Mouse (Mus musculus) forebrain, embryonic 11.5 days (tissue): ENCODE measurements around the gene Ntrk1. TPM values are rescaled to one million over a fixed set of nuclear protein-coding genes. Genes with fewer than 3 reads are reported as not detected.
"Not testable (repeated sequence)": the region's sequence is repeated elsewhere in the genome, so short reads cannot be mapped to it uniquely, and the experiment has no call there.

Experiments used
- ATAC-seq: fragments of 200-750 bp; cut with Nextera tagmentation; replicated peaks from 2 replicates; pipeline ENCODE4 v1.8.0; 2017; ENCODE audit warnings: moderate TSS enrichment; ENCODE audit not compliant: low FRiP score
- DNase-seq: peaks from one replicate; pipeline ENCODE4 v3.0.0-alpha.2; 2017; ENCODE audit warnings: low spot score
- H3K27ac ChIP-seq: fragments of 300-500 bp; sonication (generic); 2 replicates; pipeline ENCODE4 v1.5.1; 2014; ENCODE audit warnings: low read depth, low read length
- H3K27me3 ChIP-seq: fragments of 300-500 bp; sonication (generic); 2 replicates; pipeline ENCODE4 v1.6.1; 2014; ENCODE audit warnings: mild to moderate bottlenecking, low read length, mixed read lengths; ENCODE audit not compliant: control insufficient read depth, insufficient read depth
- H3K36me3 ChIP-seq: fragments of 300-500 bp; sonication (generic); 2 replicates; pipeline ENCODE4 v1.6.1; 2014; ENCODE audit warnings: mild to moderate bottlenecking, low read length, moderate library complexity, mixed read lengths; ENCODE audit not compliant: control insufficient read depth, insufficient read depth
- H3K4me1 ChIP-seq: fragments of 300-500 bp; sonication (generic); replicated peaks from 2 replicates; pipeline ENCODE4 v1.6.1; 2014; ENCODE audit warnings: low read length, mixed read lengths; ENCODE audit not compliant: control insufficient read depth, insufficient read depth
- H3K4me2 ChIP-seq: fragments of 300-500 bp; sonication (generic); 2 replicates; pipeline ENCODE4 v1.6.1; 2014; ENCODE audit warnings: low read depth, mild to moderate bottlenecking, low read length, moderate library complexity, mixed read lengths; ENCODE audit not compliant: severe bottlenecking
- H3K4me3 ChIP-seq: fragments of 300-500 bp; sonication (generic); 2 replicates; pipeline ENCODE4 v1.5.1; 2014; ENCODE audit warnings: low read depth, low read length
- H3K9ac ChIP-seq: fragments of 300-500 bp; sonication (generic); 2 replicates; pipeline ENCODE4 v1.6.1; 2014; ENCODE audit warnings: low read length
- H3K9me3 ChIP-seq: fragments of 300-500 bp; sonication (generic); 2 replicates; pipeline ENCODE4 v1.6.1; 2016; ENCODE audit warnings: low read length, mixed read lengths; ENCODE audit not compliant: control insufficient read depth
- WGBS: fragments of 180-500 bp; shearing (Covaris S2); extraction: QIAGEN DNeasy Blood & Tissue Kit; methylation state at CpG from one replicate; pipeline ENCODE4 v1.1.7; 2014; 5-methylcytosine and 5-hydroxymethylcytosine counted together
- polyA plus RNA-seq: library from polyadenylated mRNA; unstranded; fragments of >200 nt; fragmentation: Nextera tagmentation; extraction: Ambion mirVana; gene quantifications from 2 replicates; pipeline ENCODE4 v1.2.1, GENCODE M21; 2014

Gene Ntrk1
- 0.16 and 0.45 TPM in 2 replicates for polyA plus RNA-seq

DNA sequence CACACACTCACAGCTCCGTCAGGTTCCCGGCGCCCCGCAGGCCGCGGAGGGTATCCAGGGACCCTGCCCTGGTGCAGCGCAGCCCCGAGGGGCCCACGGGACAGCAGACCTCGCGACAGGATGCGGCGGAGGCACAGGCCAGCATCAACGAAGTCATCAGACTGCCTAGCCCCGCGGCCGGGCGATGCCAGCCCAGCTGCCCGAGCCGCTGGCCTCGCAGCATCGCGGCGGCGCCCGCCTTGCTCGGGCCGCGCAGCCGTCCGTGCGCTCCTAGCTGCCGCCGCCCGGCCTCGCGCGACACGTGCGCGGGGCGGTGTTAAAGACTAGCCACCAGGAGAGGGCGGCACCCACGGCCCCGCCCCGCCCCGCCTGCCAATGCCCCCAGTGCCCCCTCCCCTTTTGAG lies at the start of gene Ntrk1:
TSS of gene Ntrk1 (minus strand) at position 241 of the 404 bp plus-strand sequence.
- peak; percentile 67 for DNase-seq
- peak within 1 kb of the TSS; percentile 26 for H3K4me3 ChIP-seq
- H3K27ac ChIP-seq, result no peak within 1 kb of the TSS
- H3K9me3 ChIP-seq, result no peaks in the 10 kb centered on the region
- H3K9ac ChIP-seq, result peak within 1 kb of the TSS; percentile 23
- H3K4me1 ChIP-seq, result peaks cover 12% of the 10 kb centered on the region
- peak; percentile 36; the same call in 1 of the 2 replicates for ATAC-seq
- peak within 1 kb of the TSS; percentile 43 for H3K4me2 ChIP-seq
- under 1% methylated on average over 46 of the region's 47 CpGs for WGBS
- H3K36me3 ChIP-seq, result no peaks in the 10 kb centered on the region
- peaks cover 66% of the 10 kb centered on the region for H3K27me3 ChIP-seq

DNA sequence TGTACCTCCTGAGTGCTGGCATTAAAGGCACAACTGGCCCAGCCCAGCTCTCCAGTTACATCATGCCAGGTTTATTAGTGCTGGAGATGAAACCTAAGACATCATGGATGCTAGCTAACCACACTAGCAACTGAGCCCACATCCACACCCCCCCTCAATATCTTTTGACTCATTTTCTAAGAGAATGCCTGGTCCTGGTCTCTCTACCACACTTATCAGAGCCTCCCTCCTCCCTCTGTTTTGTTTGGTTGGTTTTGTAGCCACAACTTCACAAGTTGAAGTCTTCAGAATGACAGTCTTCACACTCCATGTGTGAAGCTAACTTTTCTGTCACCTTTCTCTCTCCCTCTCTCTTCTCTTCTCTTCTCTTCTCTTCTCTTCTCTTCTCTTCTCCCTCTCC lies 45.9 kb upstream of the Ntrk1 start:
- Histone ChIP-seq H3K27me3 (no peaks in the 10 kb centered on the region), H3K9me3 (no peaks in the 10 kb centered on the region), H3K27ac (no peak overlapping the region), H3K4me1 (no peaks in the 10 kb centered on the region), H3K4me3 (no peak overlapping the region), H3K9ac (no peak overlapping the region), H3K36me3 (no peaks in the 10 kb centered on the region), H3K4me2 (no peak overlapping the region)
- no peak for ATAC-seq
- DNase-seq, result no peak

DNA sequence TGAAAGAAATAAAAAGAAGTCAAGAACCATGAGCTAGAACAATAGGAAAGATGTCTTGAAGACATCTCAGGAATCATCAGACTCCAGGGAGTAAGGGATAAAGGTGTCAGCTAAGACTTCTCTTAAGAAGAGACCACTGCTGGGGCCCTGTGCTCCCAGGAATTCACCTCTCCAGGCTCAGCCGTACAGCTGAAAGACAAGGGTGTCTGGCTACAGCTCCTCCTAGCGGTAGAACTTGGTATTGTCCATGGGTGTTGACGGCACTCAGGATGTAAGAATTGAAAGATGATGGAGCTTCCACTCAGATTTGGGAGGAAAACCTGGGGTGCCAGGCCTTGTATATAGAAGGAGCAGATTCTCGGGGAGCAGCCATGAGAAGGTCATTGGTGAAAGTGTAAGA lies 43.7 kb upstream of the Ntrk1 start:
- Histone ChIP-seq H3K9ac (no peak overlapping the region), H3K4me2 (no peak overlapping the region), H3K36me3 (no peaks in the 10 kb centered on the region), H3K9me3 (no peaks in the 10 kb centered on the region), H3K4me1 (no peaks in the 10 kb centered on the region), H3K4me3 (no peak overlapping the region), H3K27ac (no peak overlapping the region), H3K27me3 (no peaks in the 10 kb centered on the region)
- DNase-seq (peak; percentile 88), ATAC-seq (no peak)
- WGBS, result 2% methylated on average over 4 of the region's 4 CpGs

DNA sequence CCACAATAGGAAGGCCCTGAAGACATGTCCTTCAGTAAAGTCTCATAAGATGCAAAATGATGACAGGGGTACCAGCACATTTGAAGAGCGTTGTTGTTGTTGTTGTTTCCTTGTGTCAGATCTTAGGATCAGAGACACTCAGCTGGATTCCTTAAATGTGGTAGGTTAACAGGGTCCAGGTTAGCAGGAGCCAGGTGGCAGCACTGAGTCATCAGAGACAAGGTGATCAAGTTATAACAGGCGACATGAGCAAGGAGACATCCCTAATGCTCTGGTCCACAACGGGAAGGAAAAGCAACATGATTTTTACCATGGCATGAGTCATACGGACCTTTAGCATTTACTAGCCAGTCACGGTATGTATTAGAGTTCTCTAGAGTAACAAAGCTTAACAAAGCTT lies 38.5 kb upstream of the Ntrk1 start:
- no peak for DNase-seq
- Histone ChIP-seq H3K4me2 (no peak overlapping the region), H3K27ac (no peak overlapping the region), H3K27me3 (no peaks in the 10 kb centered on the region), H3K4me3 (no peak overlapping the region), H3K9me3 (no peaks in the 10 kb centered on the region), H3K36me3 (no peaks in the 10 kb centered on the region), H3K9ac (no peak overlapping the region), H3K4me1 (no peaks in the 10 kb centered on the region)
- 73% methylated on average over 5 of the region's 5 CpGs for WGBS
- no peak for ATAC-seq

DNA sequence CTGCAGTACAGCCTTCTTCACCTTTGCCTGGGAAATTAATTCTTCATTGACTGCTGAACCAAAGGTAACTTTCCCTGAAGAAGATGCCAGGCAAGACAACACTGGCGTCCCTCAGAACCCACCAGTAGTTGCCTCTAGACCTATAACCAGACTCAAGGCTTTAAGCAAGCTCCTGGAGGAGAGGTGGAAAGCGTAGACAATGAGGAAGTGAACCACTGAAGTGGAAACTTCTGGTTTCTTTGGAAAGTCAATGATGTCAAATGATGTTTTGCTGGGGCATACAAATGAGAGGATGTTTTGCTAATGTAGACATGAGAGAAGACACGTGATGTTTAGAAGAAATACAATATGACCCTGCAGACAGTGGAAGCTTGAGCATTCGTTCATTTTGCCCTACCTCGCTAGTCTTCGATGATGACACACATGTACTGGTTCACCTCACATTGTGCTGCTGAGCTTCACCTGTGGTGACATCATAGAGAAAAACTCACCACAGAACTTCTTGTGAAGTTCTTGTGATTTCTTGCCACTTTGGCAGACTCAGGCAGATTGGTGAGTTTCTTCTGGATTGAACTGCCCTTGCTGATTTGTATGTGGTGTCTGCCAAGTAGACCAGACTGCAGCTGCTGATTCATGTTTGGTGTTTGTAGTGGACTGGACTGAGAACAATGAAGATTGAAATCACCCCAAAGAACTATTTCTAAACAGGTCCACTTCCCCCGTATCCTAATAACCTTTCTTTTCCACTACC lies 37.3 kb upstream of the Ntrk1 start:
- 88% methylated on average over 7 of the region's 7 CpGs for WGBS

DNA sequence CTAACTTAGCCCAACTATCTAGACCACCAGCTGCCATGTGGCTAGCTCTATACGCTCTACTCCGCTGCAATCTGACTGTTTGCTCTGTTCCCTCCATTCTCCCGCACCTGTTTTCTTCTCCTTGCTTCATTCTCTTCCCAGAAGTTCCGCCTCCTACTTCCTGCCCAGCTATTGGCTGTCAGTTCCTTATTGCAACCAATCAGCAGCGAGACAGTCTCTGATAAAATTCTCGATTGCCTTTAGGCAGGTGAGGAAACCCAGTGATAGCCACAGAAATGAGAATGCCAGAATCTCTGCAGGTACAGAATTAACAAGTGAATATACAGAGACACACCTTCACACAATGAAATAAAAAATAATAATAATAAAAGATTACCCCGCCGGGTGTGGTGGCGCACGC lies 34.1 kb upstream of the Ntrk1 start:
- Histone ChIP-seq H3K9me3 (no peaks in the 10 kb centered on the region), H3K36me3 (no peaks in the 10 kb centered on the region), H3K27me3 (no peaks in the 10 kb centered on the region), H3K4me3 (no peak overlapping the region), H3K4me1 (no peaks in the 10 kb centered on the region), H3K27ac (no peak overlapping the region), H3K4me2 (no peak overlapping the region), H3K9ac (no peak overlapping the region)
- DNase-seq (no peak), ATAC-seq (no peak)
- WGBS, result 56% methylated on average over 10 of the region's 10 CpGs

More for the DNA sequence above, 37.3 kb upstream of the Ntrk1 start:
- Histone ChIP-seq H3K27me3 (no peaks in the 10 kb centered on the region), H3K4me2 (no peak overlapping the region), H3K27ac (no peak overlapping the region), H3K36me3 (no peaks in the 10 kb centered on the region), H3K4me3 (no peak overlapping the region), H3K9me3 (no peaks in the 10 kb centered on the region), H3K9ac (no peak overlapping the region), H3K4me1 (no peaks in the 10 kb centered on the region)
- DNase-seq, result no peak
- ATAC-seq, result no peak

DNA sequence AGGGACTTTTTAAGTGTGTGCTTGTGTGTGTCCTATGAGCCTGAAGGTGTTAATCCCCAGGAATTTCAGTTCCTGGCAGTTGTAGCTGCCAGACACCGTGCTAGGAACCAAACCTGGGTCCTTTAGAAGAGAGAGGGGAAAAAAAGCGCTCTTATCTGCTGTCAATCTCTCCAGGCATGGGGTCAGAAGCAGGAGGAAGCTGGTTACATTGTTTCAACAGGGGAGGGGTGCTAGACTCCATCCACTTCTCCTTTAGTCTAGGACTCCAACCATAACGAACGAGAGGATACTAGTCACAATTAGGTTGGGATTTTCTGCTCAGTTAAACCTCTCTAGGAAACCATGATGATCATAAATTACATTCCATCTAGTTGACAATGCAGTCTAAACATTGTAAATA lies 33.5 kb upstream of the Ntrk1 start:
- Histone ChIP-seq H3K9ac (no peak overlapping the region), H3K4me1 (no peaks in the 10 kb centered on the region), H3K27me3 (no peaks in the 10 kb centered on the region), H3K27ac (no peak overlapping the region), H3K36me3 (no peaks in the 10 kb centered on the region), H3K9me3 (no peaks in the 10 kb centered on the region), H3K4me3 (no peak overlapping the region), H3K4me2 (no peak overlapping the region)
- WGBS, result 47% methylated on average over 4 of the region's 4 CpGs
- DNase-seq, result no peak
- no peak for ATAC-seq

DNA sequence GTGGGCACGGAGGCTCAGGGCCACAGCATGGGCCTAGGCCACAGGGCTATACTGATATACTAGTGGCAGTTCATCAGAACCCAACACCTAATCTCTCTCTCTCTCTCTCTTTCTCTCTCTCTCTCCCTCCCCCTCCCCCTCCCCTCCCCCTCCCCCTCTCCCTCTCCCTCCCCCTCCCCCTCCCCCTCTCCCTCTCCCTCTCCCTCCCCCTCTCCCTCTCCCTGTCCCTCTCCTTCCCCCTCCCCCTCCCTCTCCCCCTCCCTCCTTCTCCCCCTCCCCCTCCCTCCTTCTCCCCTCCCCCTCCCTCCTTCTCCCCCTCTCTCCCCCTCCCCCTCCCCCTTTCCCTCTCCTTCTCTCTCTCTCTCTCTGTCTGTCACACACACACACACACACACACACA lies 29.2 kb upstream of the Ntrk1 start, which contains the start of gene Pear1:
TSS of gene Pear1 (minus strand) at position 101 of the 400 bp plus-strand sequence.
- DNase-seq, H3K4me1 ChIP-seq, H3K4me3 ChIP-seq, H3K27ac ChIP-seq, ATAC-seq, H3K27me3 ChIP-seq, H3K36me3 ChIP-seq, H3K9ac ChIP-seq, H3K9me3 ChIP-seq, H3K4me2 ChIP-seq: not testable (repeated sequence)
- 88% methylated on average over 1 of the region's 1 CpGs for WGBS

DNA sequence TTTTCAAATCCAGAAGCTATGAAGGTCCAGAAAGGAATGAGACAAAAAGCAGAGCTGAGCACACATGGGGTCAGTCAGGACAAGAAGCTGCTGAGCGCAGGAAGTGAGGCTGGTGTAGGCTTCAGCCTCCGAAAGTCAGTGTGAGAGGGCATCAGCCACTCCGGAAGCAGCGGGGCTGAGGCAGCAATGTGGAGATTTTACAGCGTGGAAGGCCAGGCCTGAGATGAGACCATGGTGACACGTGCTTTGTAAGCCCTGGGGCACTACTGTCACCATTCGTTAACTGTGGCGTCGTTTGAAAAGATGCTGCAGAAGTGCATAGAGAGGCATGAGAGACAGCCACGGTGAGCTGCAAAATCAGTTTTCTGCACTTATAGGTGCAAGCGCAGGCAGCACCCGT lies 23.3 kb upstream of the Ntrk1 start:
- Histone ChIP-seq H3K9me3 (no peaks in the 10 kb centered on the region), H3K27me3 (no peaks in the 10 kb centered on the region; the same call in 1 of the 2 replicates), H3K4me1 (no peaks in the 10 kb centered on the region), H3K4me2 (no peak overlapping the region), H3K27ac (no peak overlapping the region), H3K4me3 (no peak overlapping the region), H3K9ac (no peak overlapping the region; the same call in 1 of the 2 replicates), H3K36me3 (no peaks in the 10 kb centered on the region)
- ATAC-seq, result no peak
- WGBS, result 70% methylated on average over 12 of the region's 12 CpGs
- DNase-seq, result no peak
